Mouse (Mus musculus) ES-Bruce4 (cell line): ENCODE results near the gene Etfa. TPM values are rescaled to one million over a fixed set of nuclear protein-coding genes. Genes with fewer than 3 reads are reported as not detected.

Experiments
- H3K27ac ChIP-seq: 2 replicates; pipeline ENCODE4 v1.5.1; 2012; ENCODE audit warnings: low read length, inconsistent platforms; ENCODE audit not compliant: insufficient read depth
- H3K27me3 ChIP-seq: 2 replicates; pipeline ENCODE4 v1.6.1; 2012; ENCODE audit warnings: mild to moderate bottlenecking, low read length, inconsistent platforms; ENCODE audit not compliant: control insufficient read depth, poor library complexity, insufficient read depth, severe bottlenecking
- H3K36me3 ChIP-seq: 2 replicates; pipeline ENCODE4 v1.6.1; 2012; ENCODE audit warnings: inconsistent platforms, mild to moderate bottlenecking, low read length, moderate library complexity; ENCODE audit not compliant: control insufficient read depth, poor library complexity, insufficient read depth, severe bottlenecking
- H3K4me1 ChIP-seq: one replicate; pipeline ENCODE4 v1.8.1; 2011; ENCODE audit warnings: low read length; ENCODE audit not compliant: control insufficient read depth, insufficient read depth
- H3K4me3 ChIP-seq: 2 replicates; pipeline ENCODE4 v1.5.1; 2011; ENCODE audit warnings: low read depth, mild to moderate bottlenecking, low read length
- H3K9ac ChIP-seq: 2 replicates; pipeline ENCODE4 v1.6.1; 2012; ENCODE audit warnings: low read depth, mild to moderate bottlenecking, inconsistent platforms; ENCODE audit not compliant: poor library complexity, severe bottlenecking
- H3K9me3 ChIP-seq: replicated peaks from 2 replicates; pipeline ENCODE4 v1.6.1; 2012; ENCODE audit warnings: mild to moderate bottlenecking, low read length, inconsistent platforms; ENCODE audit not compliant: control insufficient read depth, poor library complexity, insufficient read depth, severe bottlenecking
- CTCF ChIP-seq: IDR thresholded peaks from one replicate; pipeline ENCODE4 v1.8.1; 2011; ENCODE audit warnings: low read depth, low read length
- EP300 ChIP-seq: IDR thresholded peaks from 2 replicates; pipeline ENCODE4 v1.6.1; 2011; ENCODE audit warnings: low read depth, low read length; ENCODE audit not compliant: insufficient read depth
- POLR2A ChIP-seq: IDR thresholded peaks from one replicate; pipeline ENCODE4 v1.8.1; 2011; ENCODE audit warnings: low read length; ENCODE audit not compliant: insufficient read depth
- polyA plus RNA-seq: library from polyadenylated mRNA; stranded (reverse); fragments of >200 nt; gene quantifications from 2 replicates; pipeline ENCODE4 v1.2.4, GENCODE M21; 2011; ENCODE audit warnings: low read depth; ENCODE audit not compliant: missing spikeins, insufficient read depth, insufficient read length

The Etfa gene
- 83.0 and 86.6 TPM in 2 replicates for polyA plus RNA-seq

GRCm38 (mm10) chr9:55512027-55512543 is at the start of gene Etfa:
TSS of gene Etfa (minus strand) at chr9:55512243.
- peaks cover 3% of the 10 kb centered on the region; the same call in 1 of the 2 replicates for H3K9me3 ChIP-seq
- TF ChIP-seq CTCF: no peak
- TF ChIP-seq EP300: no peak
- TF ChIP-seq POLR2A: peak; percentile 53
- H3K4me1 ChIP-seq: no peaks in the 10 kb centered on the region
- peak within 1 kb of the TSS; percentile 46; the same call in 1 of the 2 replicates for H3K27ac ChIP-seq
- peak within 1 kb of the TSS; percentile 81 for H3K4me3 ChIP-seq
- H3K9ac ChIP-seq: peak within 1 kb of the TSS; percentile 93
- no peaks in the 10 kb centered on the region for H3K27me3 ChIP-seq
- H3K36me3 ChIP-seq: no peaks in the 10 kb centered on the region

- H3K4me1 ChIP-seq: peaks cover 2% of the 10 kb centered on the region
- no peaks in the 10 kb centered on the region for H3K9me3 ChIP-seq
- no peak overlapping the region for H3K9ac ChIP-seq
- no peaks in the 10 kb centered on the region for H3K36me3 ChIP-seq
- no peak overlapping the region for H3K27ac ChIP-seq
- no peak overlapping the region for H3K4me3 ChIP-seq
- H3K27me3 ChIP-seq: no peaks in the 10 kb centered on the region
- TF ChIP-seq EP300 (no peak), POLR2A (no peak), CTCF (no peak)
These were observed 48.9 kb upstream of the Etfa start for GRCm38 (mm10) chr9:55560960-55561359.

GRCm38 (mm10) chr9:55554986-55555385 is 42.9 kb upstream of the Etfa start:
- no peak overlapping the region for H3K4me3 ChIP-seq
- H3K4me1 ChIP-seq: peaks cover 3% of the 10 kb centered on the region
- no peak overlapping the region for H3K27ac ChIP-seq
- H3K9ac ChIP-seq: no peak overlapping the region
- no peaks in the 10 kb centered on the region for H3K36me3 ChIP-seq
- no peaks in the 10 kb centered on the region for H3K27me3 ChIP-seq
- TF ChIP-seq POLR2A: no peak
- no peak for TF ChIP-seq EP300
- TF ChIP-seq CTCF: no peak
- H3K9me3 ChIP-seq: no peaks in the 10 kb centered on the region

GRCm38 (mm10) chr9:55549302-55549890 is 37.4 kb upstream of the Etfa start:
- H3K4me1 ChIP-seq: no peaks in the 10 kb centered on the region
- peaks cover 7% of the 10 kb centered on the region for H3K27me3 ChIP-seq
- H3K9me3 ChIP-seq: no peaks in the 10 kb centered on the region
- no peak overlapping the region for H3K4me3 ChIP-seq
- no peak for TF ChIP-seq POLR2A
- peak; percentile 12 for TF ChIP-seq CTCF
- no peak for TF ChIP-seq EP300
- no peaks in the 10 kb centered on the region for H3K36me3 ChIP-seq
- H3K27ac ChIP-seq: no peak overlapping the region
- H3K9ac ChIP-seq: no peak overlapping the region

GRCm38 (mm10) chr9:55548871-55549270 is 36.8 kb upstream of the Etfa start:
- H3K4me3 ChIP-seq: no peak overlapping the region
- H3K36me3 ChIP-seq: no peaks in the 10 kb centered on the region
- no peaks in the 10 kb centered on the region for H3K9me3 ChIP-seq
- no peak overlapping the region for H3K27ac ChIP-seq
- peaks cover 7% of the 10 kb centered on the region for H3K27me3 ChIP-seq
- no peak overlapping the region for H3K9ac ChIP-seq
- H3K4me1 ChIP-seq: no peaks in the 10 kb centered on the region
- TF ChIP-seq EP300 (no peak), CTCF (no peak), POLR2A (no peak)

GRCm38 (mm10) chr9:55546176-55547010 is 34.4 kb upstream of the Etfa start:
- H3K4me1 ChIP-seq: no peaks in the 10 kb centered on the region
- no peak overlapping the region for H3K27ac ChIP-seq
- H3K9ac ChIP-seq: no peak overlapping the region
- peaks cover 20% of the 10 kb centered on the region for H3K27me3 ChIP-seq
- peak overlapping the region; percentile 66 for H3K4me3 ChIP-seq
- no peak for TF ChIP-seq CTCF
- no peak for TF ChIP-seq POLR2A
- TF ChIP-seq EP300: no peak
- H3K36me3 ChIP-seq: no peaks in the 10 kb centered on the region
- no peaks in the 10 kb centered on the region for H3K9me3 ChIP-seq
